Mouse (Mus musculus) liver, adult (tissue): Measurements from ENCODE around the gene Fgr.

Experiments used
- GATA4 ChIP-seq: IDR thresholded peaks from 2 replicates; pipeline ENCODE4 v1.6.1; 2014; ENCODE audit warnings: mild to moderate bottlenecking, low read length; ENCODE audit not compliant: insufficient replicate concordance

Gene Fgr

GRCm38 (mm10) chr4:133035946-133036345, 62.1 kb downstream of the Fgr start:
- TF ChIP-seq GATA4 = no peak

- TF ChIP-seq GATA4 = no peak
These were observed 63.4 kb downstream of the Fgr start for GRCm38 (mm10) chr4:133037293-133037692.

- no peak for TF ChIP-seq GATA4
These were observed 63.9 kb downstream of the Fgr start for GRCm38 (mm10) chr4:133037798-133038197.

GRCm38 (mm10) chr4:133038521-133039115, 64.7 kb downstream of the Fgr start:
- no peak for TF ChIP-seq GATA4

GRCm38 (mm10) chr4:133039116-133039819, 65.4 kb downstream of the Fgr start:
- no peak for TF ChIP-seq GATA4

- no peak for TF ChIP-seq GATA4
These were observed 65.9 kb downstream of the Fgr start for GRCm38 (mm10) chr4:133039832-133040231.

GRCm38 (mm10) chr4:133040241-133040904, 66.5 kb downstream of the Fgr start:
- no peak for TF ChIP-seq GATA4

GRCm38 (mm10) chr4:133042244-133042643, 68.3 kb downstream of the Fgr start:
- TF ChIP-seq GATA4 = no peak

- no peak for TF ChIP-seq GATA4
These were observed 69.0 kb downstream of the Fgr start for GRCm38 (mm10) chr4:133042651-133043635.

GRCm38 (mm10) chr4:133043798-133044646, 70.1 kb downstream of the Fgr start:
- TF ChIP-seq GATA4 = no peak

GRCm38 (mm10) chr4:133044647-133045094, 70.8 kb downstream of the Fgr start:
- TF ChIP-seq GATA4 = no peak

- no peak for TF ChIP-seq GATA4
These were observed 72.0 kb downstream of the Fgr start for GRCm38 (mm10) chr4:133045771-133046474.

GRCm38 (mm10) chr4:133046691-133047352, 72.9 kb downstream of the Fgr start:
- TF ChIP-seq GATA4 = no peak
